Mouse (Mus musculus): Measurements from ENCODE around the gene Usp15. TPM values are rescaled to one million over a fixed set of nuclear protein-coding genes. Genes with fewer than 3 reads are reported as not detected.

The Usp15 gene
- total RNA-seq, 1 experiment from 2014 or later: 263 TPM

- no peak for ATAC-seq (ENCODE audit: extremely low read depth, insufficient number of reproducible peaks, low FRiP score, poor library complexity, severe bottlenecking)
Measured at GRCm38 (mm10) chr10:123113466-123113865, 83.3 kb downstream of the Usp15 start.

DNA sequence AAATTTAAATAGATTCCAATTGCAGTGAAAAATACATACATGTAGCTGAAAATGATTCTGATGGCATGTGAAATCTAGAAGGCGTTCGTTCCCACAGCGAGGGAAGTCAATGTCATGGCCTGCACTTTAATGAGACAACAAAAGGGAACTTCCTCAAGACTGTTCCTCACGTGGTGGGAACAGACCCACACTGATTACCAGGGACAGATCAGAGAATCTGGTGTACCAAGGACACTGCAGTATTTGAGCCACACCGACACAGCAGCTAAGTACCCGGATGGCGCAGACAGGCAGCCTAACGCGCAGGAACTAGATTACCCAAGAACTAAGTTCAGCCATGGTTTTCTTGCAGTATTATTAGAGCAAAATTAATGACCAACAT, 84.0 kb downstream of the Usp15 start:
- ATAC-seq (ENCODE audit: extremely low read depth, insufficient number of reproducible peaks, low FRiP score, poor library complexity, severe bottlenecking): no peak

GRCm38 (mm10) chr10:123112056-123112786, 84.6 kb downstream of the Usp15 start:
- ATAC-seq (ENCODE audit: extremely low read depth, insufficient number of reproducible peaks, low FRiP score, poor library complexity, severe bottlenecking): no peak

GRCm38 (mm10) chr10:123110548-123110947, 86.2 kb downstream of the Usp15 start:
- no peak for ATAC-seq (ENCODE audit: extremely low read depth, insufficient number of reproducible peaks, low FRiP score, poor library complexity, severe bottlenecking)

GRCm38 (mm10) chr10:123108527-123108926, 88.3 kb downstream of the Usp15 start:
- ATAC-seq (ENCODE audit: extremely low read depth, insufficient number of reproducible peaks, low FRiP score, poor library complexity, severe bottlenecking): no peak

DNA sequence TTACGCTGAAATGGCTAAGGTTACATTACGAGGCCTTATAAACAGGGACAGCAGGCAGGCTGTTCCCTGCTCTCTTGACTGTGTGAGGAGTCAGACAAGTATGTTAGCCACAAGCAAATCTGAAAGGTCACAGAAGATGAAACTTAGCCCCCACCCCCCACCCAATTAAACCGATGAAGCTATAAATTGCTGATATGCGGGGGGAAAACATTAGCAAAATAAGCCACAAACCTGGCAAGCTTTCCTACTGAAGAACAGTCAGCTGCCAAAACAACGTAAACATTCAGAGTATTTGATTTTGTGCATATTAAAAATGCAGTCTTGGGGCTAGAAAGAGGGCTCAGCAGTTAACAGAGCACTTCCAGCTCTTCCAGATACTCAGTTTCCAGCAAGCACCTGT, 88.7 kb downstream of the Usp15 start:
- no peak for ATAC-seq (ENCODE audit: extremely low read depth, insufficient number of reproducible peaks, low FRiP score, poor library complexity, severe bottlenecking)

DNA sequence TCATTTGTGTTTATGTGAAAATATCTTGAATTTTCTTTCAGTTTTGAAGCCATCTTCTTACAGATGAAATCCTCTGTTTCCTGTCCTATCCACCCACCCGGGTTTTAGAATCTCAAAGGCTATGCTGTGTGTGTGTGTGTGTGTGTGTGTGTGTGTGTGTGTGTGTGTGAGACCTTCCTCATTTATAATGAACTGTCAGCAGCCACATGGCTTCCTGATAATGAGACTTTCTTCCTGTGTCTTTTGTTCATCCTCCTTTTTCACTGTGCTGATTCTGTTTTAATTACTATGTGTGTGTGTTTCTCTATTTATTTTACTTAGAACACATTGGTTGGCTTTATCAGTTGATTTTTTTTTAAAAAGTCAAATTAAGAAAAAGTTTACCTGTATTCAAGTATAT, 95.5 kb downstream of the Usp15 start:
- no peak for ATAC-seq (ENCODE audit: extremely low read depth, insufficient number of reproducible peaks, low FRiP score, poor library complexity, severe bottlenecking)

GRCm38 (mm10) chr10:123100584-123100983, 96.2 kb downstream of the Usp15 start:
- ATAC-seq (ENCODE audit: extremely low read depth, insufficient number of reproducible peaks, low FRiP score, poor library complexity, severe bottlenecking): no peak

- no peak for ATAC-seq (ENCODE audit: extremely low read depth, insufficient number of reproducible peaks, low FRiP score, poor library complexity, severe bottlenecking)
Measured at GRCm38 (mm10) chr10:123094504-123094903, 102.3 kb downstream of the Usp15 start.

GRCm38 (mm10) chr10:123092577-123092976, 104.2 kb downstream of the Usp15 start:
- ATAC-seq (ENCODE audit: extremely low read depth, insufficient number of reproducible peaks, low FRiP score, poor library complexity, severe bottlenecking): no peak

GRCm38 (mm10) chr10:123091737-123092136, 105.1 kb downstream of the Usp15 start:
- peak; percentile 77 for ATAC-seq (ENCODE audit: extremely low read depth, insufficient number of reproducible peaks, low FRiP score, poor library complexity, severe bottlenecking)

DNA sequence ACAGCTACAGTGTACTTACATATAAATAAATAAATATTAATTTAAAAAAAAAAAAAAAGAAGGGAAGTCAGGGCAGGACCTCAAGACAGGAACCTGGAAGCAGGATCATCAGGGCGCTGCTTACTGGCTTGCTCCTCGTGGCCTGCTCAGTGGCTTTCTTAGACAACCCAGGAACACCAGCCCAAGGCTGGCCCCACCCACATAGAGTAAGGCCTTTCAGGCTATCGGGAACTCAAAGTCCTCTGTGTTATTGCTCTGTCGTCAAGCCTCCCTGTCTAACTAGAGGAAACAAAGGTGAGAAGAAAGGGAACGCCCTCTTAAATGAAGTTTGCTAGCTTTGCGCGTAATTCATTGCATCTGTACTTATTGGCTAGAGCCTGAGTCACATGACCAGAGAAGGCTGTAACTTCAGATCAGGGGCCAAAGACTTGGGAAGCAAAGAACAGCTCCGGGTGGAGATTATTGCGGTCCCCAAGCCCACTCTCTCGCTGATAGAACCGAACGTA, 107.3 kb downstream of the Usp15 start:
- no peak for ATAC-seq (ENCODE audit: extremely low read depth, insufficient number of reproducible peaks, low FRiP score, poor library complexity, severe bottlenecking)

DNA sequence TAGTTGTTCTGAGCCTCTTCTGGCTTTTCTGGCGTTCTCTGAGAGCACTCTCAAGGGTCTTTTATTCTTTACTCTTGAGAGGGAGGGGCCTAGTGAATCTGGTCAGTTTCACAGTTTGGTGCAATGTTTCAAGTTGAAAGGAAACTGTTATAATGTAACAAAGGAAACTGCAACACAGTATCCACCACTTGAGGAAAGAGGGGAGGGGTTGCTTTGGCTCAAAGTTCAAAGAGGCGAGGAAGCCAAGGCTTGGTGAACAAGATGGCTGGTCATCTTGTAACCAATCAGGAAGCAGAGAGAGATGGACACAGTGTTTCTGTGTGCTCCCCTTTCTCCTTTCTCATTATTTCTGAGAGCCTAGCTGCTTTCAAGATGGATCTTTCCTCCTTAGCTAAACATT, 109.9 kb downstream of the Usp15 start:
- ATAC-seq (ENCODE audit: extremely low read depth, insufficient number of reproducible peaks, low FRiP score, poor library complexity, severe bottlenecking): no peak

GRCm38 (mm10) chr10:123084900-123085641, 111.7 kb downstream of the Usp15 start:
- peak; percentile 39; the same call in 1 of the 2 replicates for ATAC-seq (ENCODE audit: extremely low read depth, insufficient number of reproducible peaks, low FRiP score, poor library complexity, severe bottlenecking)

DNA sequence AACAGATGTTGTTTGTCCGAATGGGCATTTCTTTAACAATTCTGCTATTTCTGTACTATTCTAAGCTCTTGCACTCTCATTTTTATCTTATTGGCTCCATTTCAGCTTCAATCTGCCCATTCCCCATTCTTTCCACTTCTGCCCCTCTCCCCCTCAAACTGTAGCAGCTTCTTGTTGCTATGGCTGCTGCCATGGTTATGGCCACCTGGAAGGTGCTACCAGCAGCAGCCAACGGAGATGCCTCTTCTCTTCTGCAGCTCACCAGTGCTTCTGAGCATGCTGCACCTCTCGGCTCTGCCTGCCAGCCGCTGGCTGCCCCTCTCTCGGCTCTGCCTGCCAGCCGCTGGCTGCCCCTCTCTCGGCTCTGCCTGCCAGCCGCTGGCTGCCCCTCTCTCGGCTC, 112.5 kb downstream of the Usp15 start:
- ATAC-seq (ENCODE audit: extremely low read depth, insufficient number of reproducible peaks, low FRiP score, poor library complexity, severe bottlenecking): no peak

DNA sequence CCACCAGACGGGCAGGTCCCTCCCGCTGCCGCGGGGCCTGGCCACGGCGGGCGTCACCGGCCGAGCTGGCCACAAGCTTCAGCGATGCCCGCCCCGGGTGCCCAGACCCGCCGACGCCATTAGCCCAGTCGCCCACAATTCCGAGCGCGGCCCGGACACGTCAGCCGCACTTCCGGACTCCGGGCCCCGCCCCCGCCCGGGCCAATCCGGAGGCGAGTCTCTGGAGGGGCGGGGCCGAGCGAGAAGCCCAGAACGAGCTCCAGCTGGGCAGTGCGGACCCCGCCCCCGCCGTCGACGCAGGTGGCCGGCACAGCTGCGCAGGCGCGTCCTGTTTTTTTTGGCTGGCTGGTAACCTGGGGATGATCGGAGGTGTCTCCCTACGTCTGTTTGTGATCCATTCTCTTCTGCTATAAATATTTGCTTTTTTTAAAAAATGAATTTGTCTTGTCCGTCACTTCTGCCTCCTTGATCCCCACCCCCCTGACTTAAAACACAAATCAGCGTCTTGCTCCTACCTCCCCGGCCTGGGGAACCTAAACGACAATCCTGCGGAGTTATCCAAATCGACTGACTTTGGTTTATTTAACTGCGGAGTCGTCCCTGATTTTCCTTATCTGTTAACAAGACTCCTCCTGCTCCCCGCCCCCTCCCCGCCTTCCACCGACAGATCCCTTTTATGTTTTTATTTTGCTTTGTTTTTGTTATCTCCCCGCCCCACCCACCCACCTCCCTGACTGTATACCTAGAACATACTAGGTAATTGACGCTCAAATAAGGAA, 120.4 kb downstream of the Usp15 start, which contains the start of gene Mon2:
TSS of gene Mon2 (minus strand) at position 261 of the 779 bp plus-strand sequence.
- peak; percentile 95 for ATAC-seq (ENCODE audit: extremely low read depth, insufficient number of reproducible peaks, low FRiP score, poor library complexity, severe bottlenecking)

GRCm38 (mm10) chr10:123075751-123076242, 121.0 kb downstream of the Usp15 start:
- peak; percentile 17; the same call in 1 of the 2 replicates for ATAC-seq (ENCODE audit: extremely low read depth, insufficient number of reproducible peaks, low FRiP score, poor library complexity, severe bottlenecking)

GRCm38 (mm10) chr10:123071997-123072396, 124.8 kb downstream of the Usp15 start:
- ATAC-seq (ENCODE audit: extremely low read depth, insufficient number of reproducible peaks, low FRiP score, poor library complexity, severe bottlenecking): no peak

DNA sequence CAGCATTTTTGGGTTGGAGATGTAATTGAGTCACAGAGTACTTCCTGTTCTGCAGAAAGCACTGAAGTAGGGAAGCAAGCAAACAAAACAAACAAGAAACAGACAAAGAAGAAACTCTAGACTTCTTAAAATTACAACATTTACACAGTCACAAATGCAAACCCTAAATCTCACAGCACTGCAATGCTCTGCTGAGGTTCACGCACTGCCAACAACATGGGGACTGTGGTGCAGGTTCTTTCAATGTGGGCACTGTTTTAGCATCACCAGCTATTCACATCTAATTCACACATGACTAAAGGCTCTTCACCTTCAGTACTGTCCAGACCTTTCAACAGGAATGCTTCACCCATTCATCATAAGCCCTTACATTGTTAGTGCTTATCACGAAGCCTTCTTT, 133.8 kb downstream of the Usp15 start:
- ATAC-seq (ENCODE audit: extremely low read depth, insufficient number of reproducible peaks, low FRiP score, poor library complexity, severe bottlenecking): no peak

Measured in neutrophil, adult 5-6 weeks (primary cell).